ENCODE assay signal across 11 mouse cellular contexts in genomic region chr16:90629976-90630375, GRCm38 (mm10).
A peak's percentile ranks its signal among the peaks of the same experiment; 100 is the strongest.
DNase-seq lines count a peak whose midpoint lies in the region; ATAC-seq and TF ChIP-seq lines count a peak whose summit lies in the region.
"Had no signal": no experiment of that assay in that cellular context is flagged by ENCODE, and none has a peak within 500 bp of the region (broad histone marks: within the 10 kb centered on the region; RNA-seq: fewer than 3 reads in every experiment).

No protein-coding gene starts in this region.

- 33% methylated on average over 6 of the region's 6 CpGs for WGBS in forebrain, embryonic 10.5 days
- 27% methylated on average over 6 of the region's 6 CpGs for WGBS in forebrain, embryonic 16.5 days
- WGBS in lung, embryonic 14.5 days: 22% methylated on average over 6 of the region's 6 CpGs
- WGBS in heart, embryonic 14.5 days: 33% methylated on average over 6 of the region's 6 CpGs
- 34% methylated on average over 6 of the region's 6 CpGs for WGBS in neural tube, embryonic 13.5 days

- no peak for ATAC-seq in forebrain, embryonic 16.5 days
- ATAC-seq in lung, embryonic 14.5 days (ENCODE audit: insufficient read depth): no peak
- no peak for ATAC-seq in heart, embryonic 14.5 days (ENCODE audit: insufficient number of reproducible peaks, insufficient read depth, low FRiP score, low read depth)
- no peak for ATAC-seq in neural tube, embryonic 13.5 days (ENCODE audit: low read depth)
- ATAC-seq: activated CD4-positive, CD25-positive, alpha-beta regulatory T cell, adult 4 months had no signal

- peaks cover 6% of the 10 kb centered on the region; the same call in 1 of the 2 replicates for H3K9me3 ChIP-seq in forebrain, embryonic 10.5 days
- no peaks in the 10 kb centered on the region for H3K9me3 ChIP-seq in forebrain, embryonic 16.5 days (ENCODE audit: control insufficient read depth, low read length)
- no peaks in the 10 kb centered on the region for H3K9me3 ChIP-seq in lung, embryonic 14.5 days (ENCODE audit: low read depth, low read length)
- no peaks in the 10 kb centered on the region; the same call in 1 of the 2 replicates for H3K9me3 ChIP-seq in heart, embryonic 14.5 days (ENCODE audit: control insufficient read depth, low read length)
- no peaks in the 10 kb centered on the region for H3K9me3 ChIP-seq in neural tube, embryonic 13.5 days

- H3K4me1 ChIP-seq in forebrain, embryonic 10.5 days: peaks cover 23% of the 10 kb centered on the region
- peaks cover 11% of the 10 kb centered on the region for H3K4me1 ChIP-seq in forebrain, embryonic 16.5 days (replicated peaks; ENCODE audit: control insufficient read depth, insufficient read depth, low read length)
- H3K4me1 ChIP-seq in lung, embryonic 14.5 days (ENCODE audit: insufficient read depth): peaks cover 25% of the 10 kb centered on the region
- H3K4me1 ChIP-seq in heart, embryonic 14.5 days (ENCODE audit: control insufficient read depth in 2 of 2, insufficient read depth in 2 of 2, low read length in 2 of 2): peaks cover 21 to 25% of the 10 kb centered on the region in 2 experiments
- peaks cover 29% of the 10 kb centered on the region for H3K4me1 ChIP-seq in neural tube, embryonic 13.5 days (replicated peaks)

- no peak for TF ChIP-seq CTCF in lung, embryonic 14.5 days (IDR thresholded peaks at IDR 0.05; ENCODE audit: low read depth)

- H3K27me3 ChIP-seq in forebrain, embryonic 10.5 days (ENCODE audit: poor library complexity, severe bottlenecking): peaks cover 11% of the 10 kb centered on the region; the same call in 1 of the 2 replicates
- no peaks in the 10 kb centered on the region for H3K27me3 ChIP-seq in forebrain, embryonic 16.5 days (replicated peaks; ENCODE audit: control insufficient read depth, insufficient read depth, low read length)
- H3K27me3 ChIP-seq in lung, embryonic 14.5 days (ENCODE audit: insufficient read depth, low read length): no peaks in the 10 kb centered on the region
- H3K27me3 ChIP-seq in heart, embryonic 14.5 days (ENCODE audit: control insufficient read depth, insufficient read depth, low read length): no peaks in the 10 kb centered on the region
- peaks cover 9% of the 10 kb centered on the region for H3K27me3 ChIP-seq in neural tube, embryonic 13.5 days

- DNase-seq in forebrain, embryonic 10.5 days (ENCODE audit: extremely low spot score, low spot score): peak; percentile 26
- DNase-seq in lung, embryonic 14.5 days: peak; percentile 51
- DNase-seq in lung, postnatal 14 days: no peak
- no peak for DNase-seq in thymus, postnatal 25 days
- DNase-seq in ovary, postnatal 14 days (ENCODE audit: low spot score): no peak
- DNase-seq: B cell, adult 2 months had no signal

- H3K4me3 ChIP-seq in forebrain, embryonic 10.5 days: no peak overlapping the region
- no peak overlapping the region for H3K4me3 ChIP-seq in forebrain, embryonic 16.5 days (replicated peaks; ENCODE audit: low read length)
- H3K4me3 ChIP-seq in lung, embryonic 14.5 days (ENCODE audit: low read depth, low read length): no peak overlapping the region
- no peak overlapping the region for H3K4me3 ChIP-seq in heart, embryonic 14.5 days (ENCODE audit: control insufficient read depth in 1 of 2, insufficient read depth in 1 of 2, low read depth in 1 of 2, low read length in 2 of 2)
- H3K4me3 ChIP-seq in neural tube, embryonic 13.5 days: no peak overlapping the region

- H3K9ac ChIP-seq in forebrain, embryonic 16.5 days (replicated peaks; ENCODE audit: low read depth, low read length): no peak overlapping the region
- no peak overlapping the region for H3K9ac ChIP-seq in lung, embryonic 14.5 days
- no peak overlapping the region for H3K9ac ChIP-seq in heart, embryonic 14.5 days (ENCODE audit: low read length)
- no peak overlapping the region for H3K9ac ChIP-seq in neural tube, embryonic 13.5 days
- H3K9ac ChIP-seq: liver, embryonic 14.5 days had no signal

- H3K27ac ChIP-seq in forebrain, embryonic 10.5 days: peak overlapping the region; percentile 82
- no peak overlapping the region for H3K27ac ChIP-seq in forebrain, embryonic 16.5 days (ENCODE audit: low read length)
- peak overlapping the region; percentile 94 for H3K27ac ChIP-seq in lung, embryonic 14.5 days (ENCODE audit: low read depth)
- H3K27ac ChIP-seq in heart, embryonic 14.5 days (replicated peaks in 1 of 2; ENCODE audit: control insufficient read depth in 1 of 2, insufficient read depth in 1 of 2, low read depth in 2 of 2, low read length in 2 of 2): peak overlapping the region; percentile 17 to 97; a peak in 2 of 4 replicates
- peak overlapping the region; percentile 15; the same call in 1 of the 2 replicates for H3K27ac ChIP-seq in neural tube, embryonic 13.5 days (replicated peaks)
- H3K27ac ChIP-seq: liver, embryonic 14.5 days had no signal

- no peaks in the 10 kb centered on the region for H3K36me3 ChIP-seq in forebrain, embryonic 10.5 days (replicated peaks)
- H3K36me3 ChIP-seq in forebrain, embryonic 16.5 days (ENCODE audit: control insufficient read depth, insufficient read depth): no peaks in the 10 kb centered on the region
- no peaks in the 10 kb centered on the region for H3K36me3 ChIP-seq in lung, embryonic 14.5 days (ENCODE audit: insufficient read depth)
- H3K36me3 ChIP-seq in heart, embryonic 14.5 days (ENCODE audit: control insufficient read depth, insufficient read depth, low read length): no peaks in the 10 kb centered on the region
- no peaks in the 10 kb centered on the region for H3K36me3 ChIP-seq in neural tube, embryonic 13.5 days

- no peak overlapping the region for H3K4me2 ChIP-seq in forebrain, embryonic 16.5 days (ENCODE audit: low read length)
- H3K4me2 ChIP-seq in lung, embryonic 14.5 days: no peak overlapping the region
- H3K4me2 ChIP-seq in heart, embryonic 14.5 days (ENCODE audit: low read length): no peak overlapping the region
- no peak overlapping the region for H3K4me2 ChIP-seq in neural tube, embryonic 13.5 days

Comparison
In these comparisons a context has a peak if more than half of its experiments do, and no peak if none do; other contexts are left out.
1. DNase-seq: peak in forebrain, embryonic 10.5 days (single experiment) and lung, embryonic 14.5 days (single experiment); none in lung, postnatal 14 days (single experiment), thymus, postnatal 25 days (single experiment) and ovary, postnatal 14 days (single experiment).